Mouse (Mus musculus) forebrain, embryonic 12.5 days (tissue): ENCODE results near the gene Bcl9. TPM values are rescaled to one million over a fixed set of nuclear protein-coding genes. Genes with fewer than 3 reads are reported as not detected.

Source experiments
- ATAC-seq: fragments of 200-750 bp; cut with Nextera tagmentation; 2 replicates; pipeline ENCODE4 v1.8.0; 2017; ENCODE audit warnings: moderate TSS enrichment; ENCODE audit not compliant: low FRiP score
- H3K27ac ChIP-seq: fragments of 300-500 bp; sonication (generic); 2 replicates; pipeline ENCODE4 v1.5.1; 2016; ENCODE audit warnings: mild to moderate bottlenecking
- H3K27me3 ChIP-seq: fragments of 300-500 bp; sonication (generic); 2 replicates; pipeline ENCODE4 v1.6.1; 2016; ENCODE audit warnings: mild to moderate bottlenecking
- H3K36me3 ChIP-seq: fragments of 300-500 bp; sonication (generic); replicated peaks from 2 replicates; pipeline ENCODE4 v1.6.1; 2016; ENCODE audit warnings: mild to moderate bottlenecking
- H3K4me1 ChIP-seq: fragments of 300-500 bp; sonication (generic); 2 replicates; pipeline ENCODE4 v1.6.1; 2016
- H3K4me2 ChIP-seq: fragments of 300-500 bp; sonication (generic); 2 replicates; pipeline ENCODE4 v1.6.1; 2016; ENCODE audit warnings: mild to moderate bottlenecking, moderate library complexity
- H3K4me3 ChIP-seq: fragments of 300-500 bp; sonication (generic); replicated peaks from 2 replicates; pipeline ENCODE4 v1.5.1; 2016; ENCODE audit warnings: mild to moderate bottlenecking
- H3K9ac ChIP-seq: fragments of 300-500 bp; sonication (generic); 2 replicates; pipeline ENCODE4 v1.6.1; 2016; ENCODE audit warnings: mild to moderate bottlenecking
- H3K9me3 ChIP-seq: fragments of 300-500 bp; sonication (generic); 2 replicates; pipeline ENCODE4 v1.6.1; 2016
- WGBS: fragments of 180-500 bp; shearing (Covaris S2); methylation state at CpG from one replicate; pipeline ENCODE4 v1.1.7; 2016; 5-methylcytosine and 5-hydroxymethylcytosine counted together
- polyA plus RNA-seq: library from polyadenylated mRNA; unstranded; fragments of >200 nt; fragmentation: Nextera tagmentation; extraction: Ambion mirVana; gene quantifications from 2 replicates; pipeline ENCODE4 v1.2.1, GENCODE M21; 2016

Bcl9 gene
- polyA plus RNA-seq, 1 experiment from 2014 or later: 82.8 TPM

- Histone ChIP-seq H3K9me3 (no peaks in the 10 kb centered on the region), H3K4me1 (peaks cover 14% of the 10 kb centered on the region), H3K27me3 (no peaks in the 10 kb centered on the region), H3K36me3 (peaks cover 11% of the 10 kb centered on the region), H3K4me3 (no peak overlapping the region), H3K4me2 (no peak overlapping the region), H3K27ac (no peak overlapping the region), H3K9ac (no peak overlapping the region)
- 96% methylated on average over 9 of the region's 9 CpGs for WGBS
- ATAC-seq: no peak
These were observed 13.7 kb downstream of the Bcl9 start for GRCm38 (mm10) chr3:97284056-97284455.

GRCm38 (mm10) chr3:97281426-97281825 is 16.3 kb downstream of the Bcl9 start:
- H3K4me2 ChIP-seq: no peak overlapping the region
- H3K9ac ChIP-seq: no peak overlapping the region
- no peak overlapping the region for H3K4me3 ChIP-seq
- peaks cover 11% of the 10 kb centered on the region for H3K36me3 ChIP-seq
- H3K4me1 ChIP-seq: peaks cover 14% of the 10 kb centered on the region
- H3K9me3 ChIP-seq: no peaks in the 10 kb centered on the region
- 90% methylated on average over 7 of the region's 7 CpGs for WGBS
- no peak overlapping the region for H3K27ac ChIP-seq
- no peak for ATAC-seq
- no peaks in the 10 kb centered on the region for H3K27me3 ChIP-seq

GRCm38 (mm10) chr3:97275708-97276107 is 22.0 kb downstream of the Bcl9 start:
- no peaks in the 10 kb centered on the region for H3K9me3 ChIP-seq
- no peak overlapping the region for H3K27ac ChIP-seq
- peaks cover 27% of the 10 kb centered on the region for H3K4me1 ChIP-seq
- no peak overlapping the region for H3K4me3 ChIP-seq
- no peak overlapping the region for H3K4me2 ChIP-seq
- peaks cover 16% of the 10 kb centered on the region for H3K36me3 ChIP-seq
- no peak for ATAC-seq
- H3K9ac ChIP-seq: no peak overlapping the region
- WGBS: 68% methylated on average over 5 of the region's 5 CpGs
- H3K27me3 ChIP-seq: no peaks in the 10 kb centered on the region

GRCm38 (mm10) chr3:97274516-97275230 is 23.0 kb downstream of the Bcl9 start:
- ATAC-seq: no peak
- 92% methylated on average over 15 of the region's 15 CpGs for WGBS
- peaks cover 16% of the 10 kb centered on the region for H3K36me3 ChIP-seq
- H3K9me3 ChIP-seq: no peaks in the 10 kb centered on the region
- no peaks in the 10 kb centered on the region for H3K27me3 ChIP-seq
- H3K4me2 ChIP-seq: no peak overlapping the region
- H3K9ac ChIP-seq: no peak overlapping the region
- H3K27ac ChIP-seq: no peak overlapping the region
- H3K4me3 ChIP-seq: no peak overlapping the region
- H3K4me1 ChIP-seq: peaks cover 22% of the 10 kb centered on the region

- Histone ChIP-seq H3K27me3 (no peaks in the 10 kb centered on the region), H3K4me3 (no peak overlapping the region), H3K9me3 (no peaks in the 10 kb centered on the region), H3K4me1 (peaks cover 22% of the 10 kb centered on the region), H3K9ac (no peak overlapping the region), H3K27ac (no peak overlapping the region), H3K36me3 (peaks cover 16% of the 10 kb centered on the region), H3K4me2 (no peak overlapping the region)
- 84% methylated on average over 5 of the region's 5 CpGs for WGBS
- ATAC-seq: no peak
These were observed 23.8 kb downstream of the Bcl9 start for GRCm38 (mm10) chr3:97273876-97274275.

- no peak overlapping the region for H3K27ac ChIP-seq
- H3K4me2 ChIP-seq: no peak overlapping the region
- H3K4me3 ChIP-seq: no peak overlapping the region
- no peaks in the 10 kb centered on the region for H3K9me3 ChIP-seq
- H3K36me3 ChIP-seq: peaks cover 10% of the 10 kb centered on the region; the same call in 1 of the 2 replicates
- ATAC-seq: no peak
- H3K9ac ChIP-seq: no peak overlapping the region
- H3K4me1 ChIP-seq: peaks cover 11% of the 10 kb centered on the region
- WGBS: 63% methylated on average over 15 of the region's 15 CpGs
- H3K27me3 ChIP-seq: no peaks in the 10 kb centered on the region
These were observed 31.9 kb downstream of the Bcl9 start for GRCm38 (mm10) chr3:97265667-97266415.

- H3K4me3 ChIP-seq: no peak overlapping the region
- H3K9ac ChIP-seq: no peak overlapping the region
- H3K9me3 ChIP-seq: 0 out of 2 replicates have a peak, but pooled peaks cover 12% of the 10 kb centered on the region
- no peak overlapping the region for H3K4me2 ChIP-seq
- peaks cover 3% of the 10 kb centered on the region; the same call in 1 of the 2 replicates for H3K4me1 ChIP-seq
- WGBS: 100% methylated on average over 1 of the region's 1 CpGs
- H3K27me3 ChIP-seq: no peaks in the 10 kb centered on the region
- no peak overlapping the region for H3K27ac ChIP-seq
- no peak for ATAC-seq
- H3K36me3 ChIP-seq: peaks cover 15% of the 10 kb centered on the region
These were observed 35.5 kb downstream of the Bcl9 start for GRCm38 (mm10) chr3:97262235-97262634.

- H3K27ac ChIP-seq: 0 out of 2 replicates have a peak overlapping the region, but pooled peaks have one; percentile 31
- H3K4me2 ChIP-seq: peak overlapping the region; percentile 19; the same call in 1 of the 2 replicates
- peaks cover 38% of the 10 kb centered on the region for H3K4me1 ChIP-seq
- H3K27me3 ChIP-seq: no peaks in the 10 kb centered on the region
- H3K36me3 ChIP-seq: peaks cover 12% of the 10 kb centered on the region
- H3K9ac ChIP-seq: 0 out of 2 replicates have a peak overlapping the region, but pooled peaks have one; percentile 29
- peak; percentile 37; the same call in 1 of the 2 replicates for ATAC-seq
- WGBS: 27% methylated on average over 9 of the region's 9 CpGs
- no peak overlapping the region for H3K4me3 ChIP-seq
- 0 out of 2 replicates have a peak, but pooled peaks cover 12% of the 10 kb centered on the region for H3K9me3 ChIP-seq
These were observed 41.9 kb downstream of the Bcl9 start for GRCm38 (mm10) chr3:97255706-97256339.

GRCm38 (mm10) chr3:97254861-97255465 is 42.8 kb downstream of the Bcl9 start:
- 10% methylated on average over 5 of the region's 5 CpGs for WGBS
- Histone ChIP-seq H3K4me2 (no peak overlapping the region), H3K27ac (no peak overlapping the region), H3K9me3 (0 out of 2 replicates have a peak, but pooled peaks cover 12% of the 10 kb centered on the region), H3K9ac (no peak overlapping the region), H3K36me3 (peaks cover 12% of the 10 kb centered on the region), H3K27me3 (no peaks in the 10 kb centered on the region), H3K4me3 (no peak overlapping the region), H3K4me1 (peaks cover 38% of the 10 kb centered on the region)
- no peak for ATAC-seq

- ATAC-seq: no peak
- Histone ChIP-seq H3K27me3 (no peaks in the 10 kb centered on the region), H3K4me1 (peaks cover 38% of the 10 kb centered on the region), H3K9ac (no peak overlapping the region), H3K4me2 (peak overlapping the region; percentile 22; the same call in 1 of the 2 replicates), H3K9me3 (0 out of 2 replicates have a peak, but pooled peaks cover 6% of the 10 kb centered on the region), H3K36me3 (peaks cover 3% of the 10 kb centered on the region; the same call in 1 of the 2 replicates), H3K4me3 (no peak overlapping the region), H3K27ac (peak overlapping the region; percentile 46; the same call in 1 of the 2 replicates)
- 19% methylated on average over 9 of the region's 9 CpGs for WGBS
These were observed 43.7 kb downstream of the Bcl9 start for GRCm38 (mm10) chr3:97253823-97254600.

- Histone ChIP-seq H3K9ac (no peak overlapping the region), H3K9me3 (no peaks in the 10 kb centered on the region), H3K4me3 (no peak overlapping the region), H3K27ac (no peak overlapping the region), H3K4me1 (peaks cover 38% of the 10 kb centered on the region), H3K4me2 (no peak overlapping the region), H3K27me3 (no peaks in the 10 kb centered on the region), H3K36me3 (no peaks in the 10 kb centered on the region)
- 70% methylated on average over 6 of the region's 6 CpGs for WGBS
- ATAC-seq: no peak
These were observed 44.8 kb downstream of the Bcl9 start for GRCm38 (mm10) chr3:97252896-97253295.
